Mouse (Mus musculus): ENCODE measurements at regions not wholly inside any gene's neighbourhood (a gene's known extent, or its start where the extent isn't known, plus 50 kb on each side); places are given as distances from the start of the nearest gene placed in this dataset.

DNA sequence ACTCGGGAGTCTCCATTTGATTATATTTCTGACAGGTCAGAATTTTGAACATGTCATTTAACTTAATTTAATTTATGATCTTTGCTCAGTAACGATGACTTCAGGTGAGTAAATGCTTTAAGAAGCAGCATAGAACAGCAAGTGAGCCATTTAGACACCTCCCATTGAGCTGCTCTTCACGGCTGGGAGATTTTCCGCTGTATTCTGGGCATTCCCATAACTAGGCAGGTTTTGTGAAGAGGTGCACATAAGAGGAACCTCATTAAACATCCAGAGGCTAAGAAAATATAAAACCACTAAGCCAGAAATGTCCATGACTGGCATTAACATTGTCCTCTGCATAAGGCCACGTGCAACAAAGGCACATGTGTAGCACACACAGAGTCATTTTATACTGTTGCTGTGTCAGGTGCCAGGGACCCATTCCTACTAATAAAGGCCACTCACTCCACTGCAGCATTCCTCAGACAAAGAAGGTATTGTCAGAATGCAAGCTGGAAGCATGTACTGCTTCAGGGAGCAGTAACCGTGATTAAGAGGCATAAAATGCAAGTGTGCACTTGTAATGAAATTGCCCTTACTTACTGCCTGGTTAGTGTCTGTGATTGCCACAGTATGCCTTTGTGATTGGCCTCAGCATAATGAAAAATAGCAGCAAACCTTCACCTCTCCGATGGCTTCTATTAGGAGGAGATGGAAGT is 346.5 kb downstream of the Tm4sf1 start:
- TF ChIP-seq CTCF (conservative IDR thresholded peaks at IDR 0.05; ENCODE audit: insufficient read depth, insufficient read length, low read depth, low read length) (no peak), POLR2A (IDR thresholded peaks at IDR 0.05; ENCODE audit: low read depth, low read length) (no peak)

Measured in kidney, adult 2 months (tissue).